Mouse (Mus musculus) hematopoietic stem cell, adult 5-6 weeks (primary cell): ENCODE results near the gene Kif11. TPM values are rescaled to one million over a fixed set of nuclear protein-coding genes. Genes with fewer than 3 reads are reported as not detected.

Experiments
- ATAC-seq, 2 experiments: fragments of 125-278 bp in 1 of 2; replicated peaks in 1 of 2; 2 replicates each; pipeline ENCODE4 v1.8.0; 2016 to 2017; ENCODE audit warnings: inconsistent platforms in 2 of 2, mild to moderate bottlenecking in 2 of 2, moderate number of reproducible peaks in 2 of 2, low read depth in 1 of 2, moderate TSS enrichment in 1 of 2; ENCODE audit not compliant: low FRiP score in 2 of 2, poor library complexity in 2 of 2, severe bottlenecking in 2 of 2, insufficient read depth in 1 of 2, low TSS enrichment in 1 of 2
- total RNA-seq: library from RNA; stranded (forward); fragments of 172-1452, 232-1000 nt; gene quantifications from 2 replicates; pipeline ENCODE4 v1.2.3, GENCODE M21; 2017

The Kif11 gene
- total RNA-seq, result 133 and 160 TPM in 2 replicates

- peak; percentile 96 to 98 for ATAC-seq
Measured at GRCm38 (mm10) chr19:37375755-37376615, at the start of gene Kif11. Gene Kif11, plus strand, starts transcription at chr19:37376403.

- no peak for ATAC-seq
Measured at GRCm38 (mm10) chr19:37327216-37327615, 49.0 kb upstream of the Kif11 start.

GRCm38 (mm10) chr19:37332726-37333125 is 43.5 kb upstream of the Kif11 start:
- no peak for ATAC-seq

- ATAC-seq, result peak in 1 of 2 experiments; percentile 33; a peak in 1 of 4 replicates
Measured at GRCm38 (mm10) chr19:37333357-37333756, 42.8 kb upstream of the Kif11 start.

GRCm38 (mm10) chr19:37335392-37335791 is 40.8 kb upstream of the Kif11 start:
- no peak for ATAC-seq

GRCm38 (mm10) chr19:37337752-37338151 is 38.5 kb upstream of the Kif11 start, which contains the start of gene Ide:
Gene Ide, minus strand, starts transcription at chr19:37337852.
- no peak for ATAC-seq

- ATAC-seq, result peak in 1 of 2 experiments; percentile 62; a peak in 2 of 4 replicates
Measured at GRCm38 (mm10) chr19:37340495-37340894, 35.7 kb upstream of the Kif11 start.

- ATAC-seq, result no peak
Measured at GRCm38 (mm10) chr19:37340931-37341330, 35.3 kb upstream of the Kif11 start.

GRCm38 (mm10) chr19:37343899-37344298 is 32.3 kb upstream of the Kif11 start:
- ATAC-seq, result no peak

GRCm38 (mm10) chr19:37346258-37346657 is 29.9 kb upstream of the Kif11 start:
- ATAC-seq, result no peak

- no peak for ATAC-seq
Measured at GRCm38 (mm10) chr19:37348331-37348730, 27.9 kb upstream of the Kif11 start.

GRCm38 (mm10) chr19:37348952-37349351 is 27.3 kb upstream of the Kif11 start:
- no peak for ATAC-seq

GRCm38 (mm10) chr19:37352756-37353155 is 23.4 kb upstream of the Kif11 start:
- ATAC-seq, result no peak

GRCm38 (mm10) chr19:37353331-37353730 is 22.9 kb upstream of the Kif11 start:
- no peak for ATAC-seq

GRCm38 (mm10) chr19:37360044-37360443 is 16.2 kb upstream of the Kif11 start:
- peak in 1 of 2 experiments; percentile 65; a peak in 2 of 4 replicates for ATAC-seq

- no peak for ATAC-seq
Measured at GRCm38 (mm10) chr19:37362545-37362944, 13.7 kb upstream of the Kif11 start.

GRCm38 (mm10) chr19:37363128-37363939 is 12.9 kb upstream of the Kif11 start:
- no peak for ATAC-seq

- ATAC-seq, result no peak
Measured at GRCm38 (mm10) chr19:37368990-37369389, 7.2 kb upstream of the Kif11 start.
